Mouse (Mus musculus) Muller cell, postnatal 12 days (primary cell): ENCODE measurements around the gene Elmo1.
A peak's percentile ranks its signal among the peaks of the same experiment; 100 is the strongest.

Experiments
- DNase-seq: peaks from one replicate; pipeline ENCODE4 v3.0.0-alpha.2; 2015; ENCODE audit errors: inconsistent ontology term

The Elmo1 gene

DNA sequence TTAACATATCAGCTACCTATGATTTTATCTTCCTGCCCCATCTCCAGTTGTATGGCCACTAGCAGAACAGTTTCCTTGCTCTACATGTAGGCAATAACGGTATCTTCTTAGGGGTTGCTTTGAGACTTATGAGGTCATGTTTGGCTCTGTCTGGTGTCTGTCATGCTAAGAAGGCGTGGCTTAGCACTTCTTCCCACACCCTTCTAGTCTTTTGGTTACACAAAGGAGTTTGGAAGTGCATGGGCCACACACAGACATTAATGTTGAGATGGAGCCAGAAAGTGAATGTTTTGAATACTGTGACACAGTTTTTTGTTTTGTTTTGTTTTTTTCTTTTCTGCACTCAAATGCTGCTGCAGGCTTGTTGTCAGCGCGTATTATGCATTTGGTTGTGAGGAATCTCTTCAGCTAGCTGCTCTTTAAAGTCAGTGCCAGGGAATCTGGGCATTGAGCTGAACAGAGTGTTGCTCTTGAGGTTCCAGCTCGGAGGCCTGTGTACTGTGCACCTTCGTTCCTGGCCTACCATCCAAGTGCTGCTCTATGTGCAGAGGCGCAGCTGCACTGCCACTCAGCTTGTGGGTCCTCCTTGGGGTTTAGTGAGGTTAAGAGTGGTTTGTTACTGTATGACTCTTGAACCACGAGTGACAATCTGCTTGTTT is 31.1 kb downstream of the Elmo1 start:
- peak; percentile 62 for DNase-seq

DNA sequence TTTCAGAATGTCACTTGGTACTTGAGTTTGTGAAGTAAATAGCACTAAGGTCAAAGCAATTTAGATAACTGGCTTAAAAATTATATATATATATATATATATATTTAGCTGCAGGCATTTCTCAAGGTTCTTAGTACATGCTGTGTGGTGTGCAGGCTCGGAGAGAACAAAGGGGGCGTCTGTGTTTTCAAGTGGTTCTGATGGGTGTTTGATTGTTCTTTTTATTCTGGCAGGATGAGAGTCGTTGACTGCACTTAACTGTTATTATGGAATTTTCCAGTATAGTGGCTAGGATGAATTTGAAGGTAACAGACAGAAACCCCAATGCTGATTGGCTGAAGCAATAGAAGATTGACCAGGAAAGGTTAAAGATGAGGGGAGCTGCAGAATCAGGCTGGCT is 33.6 kb downstream of the Elmo1 start:
- DNase-seq = no peak

DNA sequence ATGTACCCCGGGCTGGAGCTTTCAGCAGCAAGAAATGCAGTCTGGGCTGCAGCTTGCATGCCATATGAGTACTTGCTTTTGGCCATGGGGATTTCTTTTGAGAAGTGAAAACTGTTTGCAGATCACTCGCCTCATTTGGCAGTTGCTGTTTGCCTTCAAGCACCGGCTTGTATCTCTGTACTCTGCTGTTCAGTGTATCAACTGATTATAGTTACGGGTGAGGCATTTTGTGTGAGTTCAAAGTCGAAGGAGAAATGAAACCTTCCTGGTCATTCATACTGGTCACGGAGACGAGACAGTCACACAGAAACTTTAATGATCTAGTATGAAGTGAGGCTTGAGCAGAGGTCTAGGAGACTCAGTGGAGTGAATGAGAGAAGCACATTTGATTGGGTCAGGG is 34.6 kb downstream of the Elmo1 start:
- DNase-seq = no peak

DNA sequence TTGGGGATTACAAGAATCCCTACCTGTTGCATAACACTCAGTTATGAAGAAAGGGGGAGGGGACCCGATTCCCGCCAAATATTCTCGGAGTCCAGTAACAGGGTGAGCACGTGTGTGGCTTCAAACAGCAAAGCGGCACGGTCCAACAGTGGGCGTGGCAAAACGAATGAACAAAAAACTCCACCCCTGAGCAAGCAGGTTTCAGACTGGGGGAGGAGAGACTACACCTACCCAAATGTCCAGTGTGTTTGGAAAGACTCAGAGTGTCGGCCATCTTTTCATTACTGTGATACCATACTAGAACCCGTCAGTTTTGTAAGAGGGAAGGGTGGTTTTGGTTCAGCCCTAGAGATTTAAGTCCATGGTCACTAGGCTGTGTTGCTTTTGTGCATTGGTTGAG is 35.4 kb downstream of the Elmo1 start:
- no peak for DNase-seq

DNA sequence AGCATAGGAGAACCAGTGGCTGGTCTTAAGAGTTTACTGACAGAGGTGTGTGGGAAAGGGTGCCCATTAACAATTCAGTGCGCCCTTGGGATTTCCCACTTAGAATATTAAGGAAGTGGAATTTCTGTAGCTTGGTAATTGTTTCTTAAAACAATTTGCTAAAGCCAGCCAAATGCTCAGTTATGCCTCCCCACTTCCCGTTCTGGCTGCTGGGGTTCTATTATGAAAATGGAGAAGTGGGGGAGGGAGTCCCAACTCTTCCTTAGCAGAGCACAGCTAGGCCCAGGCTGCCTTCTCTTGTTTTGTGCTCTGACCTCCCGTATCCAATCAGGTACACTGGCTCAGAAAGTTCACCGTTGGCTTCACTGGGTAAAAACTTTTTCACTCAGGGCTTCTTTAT is 37.2 kb downstream of the Elmo1 start:
- no peak for DNase-seq

DNA sequence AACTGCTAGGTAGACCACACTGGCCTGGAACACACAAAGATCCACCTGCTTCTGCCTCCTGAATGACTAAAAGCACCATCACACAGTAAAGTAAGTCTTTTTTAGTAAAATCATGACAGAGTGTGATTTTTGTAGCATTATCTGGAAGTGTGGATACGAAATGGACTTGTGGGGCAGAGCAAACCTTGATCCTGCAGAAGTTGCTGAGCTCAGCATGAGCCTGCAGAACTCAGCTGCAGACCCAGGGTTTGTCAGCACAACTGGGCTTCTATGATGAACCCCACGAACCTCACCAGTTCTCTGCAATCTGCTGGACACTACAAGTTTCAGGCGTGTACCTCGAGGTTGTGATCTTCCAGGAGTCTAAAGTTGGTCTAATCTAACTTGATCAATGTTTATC is 37.7 kb downstream of the Elmo1 start:
- DNase-seq = no peak

DNA sequence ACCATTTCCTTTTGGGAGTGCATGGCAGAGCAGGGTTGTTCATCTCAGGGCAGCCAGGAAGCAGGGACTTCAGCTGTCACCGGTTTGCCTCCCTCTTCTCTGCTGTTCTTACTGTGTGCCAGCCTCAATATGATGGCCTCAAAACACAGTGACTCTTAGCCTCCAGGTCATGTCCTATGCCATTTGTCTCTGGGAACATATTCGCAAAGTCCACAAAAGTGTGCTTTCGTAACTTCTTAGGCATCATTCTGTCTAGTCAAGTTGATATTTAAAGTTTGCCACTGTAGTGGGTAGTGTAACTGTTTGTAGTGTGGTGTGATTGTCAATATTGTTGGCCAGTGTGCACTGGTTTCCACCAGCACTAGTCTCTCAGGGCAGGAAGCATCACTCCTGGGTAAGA is 40.3 kb downstream of the Elmo1 start:
- DNase-seq = no peak

DNA sequence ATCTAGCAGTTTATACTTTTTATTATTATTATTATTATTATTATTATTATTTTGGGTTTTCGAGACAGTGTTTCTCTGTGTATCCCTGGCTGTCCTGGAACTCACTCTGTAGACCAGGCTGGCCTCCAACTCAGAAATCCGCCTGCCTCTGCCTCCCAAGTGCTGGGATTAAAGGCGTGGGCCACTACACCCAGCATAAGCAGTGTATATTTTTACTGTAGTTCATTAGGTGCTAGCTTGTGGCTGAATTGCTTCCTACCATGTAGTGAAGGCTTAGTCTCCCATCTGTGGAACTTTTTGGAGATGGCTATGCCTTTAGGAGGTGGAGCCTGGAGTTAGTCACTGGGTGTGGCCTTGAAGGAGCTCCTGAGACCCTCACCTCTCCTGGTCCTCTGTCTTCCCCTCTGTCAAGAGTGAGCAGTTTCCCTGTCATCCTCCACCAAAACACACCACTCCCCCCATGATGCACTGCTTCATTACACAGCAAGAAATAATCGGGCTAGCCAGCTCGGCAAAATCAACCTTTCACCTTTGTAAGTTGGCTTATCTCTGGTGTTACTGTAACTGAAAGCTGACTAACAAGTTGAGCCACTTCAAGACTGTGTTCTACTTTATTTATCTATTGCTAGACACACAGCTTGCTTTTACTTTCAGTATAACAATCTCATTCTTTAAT is 41.1 kb downstream of the Elmo1 start:
- DNase-seq = no peak

DNA sequence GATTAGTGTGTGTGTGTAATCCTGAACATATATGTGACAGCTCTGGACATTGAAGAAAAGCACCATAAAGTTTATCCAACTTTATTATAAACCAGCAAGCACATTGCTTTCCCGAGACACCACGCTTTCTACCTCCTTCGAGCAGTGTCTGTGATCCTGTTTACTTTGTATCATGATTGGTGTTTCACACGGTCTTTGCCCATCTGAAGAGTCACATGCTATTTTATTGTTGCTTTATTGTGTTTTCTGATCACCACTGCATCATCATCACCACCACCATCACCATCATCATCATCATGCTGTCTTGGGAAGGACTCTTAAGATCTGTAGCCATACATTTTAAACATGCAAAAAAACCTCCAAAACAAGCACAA is 41.6 kb downstream of the Elmo1 start:
- no peak for DNase-seq

DNA sequence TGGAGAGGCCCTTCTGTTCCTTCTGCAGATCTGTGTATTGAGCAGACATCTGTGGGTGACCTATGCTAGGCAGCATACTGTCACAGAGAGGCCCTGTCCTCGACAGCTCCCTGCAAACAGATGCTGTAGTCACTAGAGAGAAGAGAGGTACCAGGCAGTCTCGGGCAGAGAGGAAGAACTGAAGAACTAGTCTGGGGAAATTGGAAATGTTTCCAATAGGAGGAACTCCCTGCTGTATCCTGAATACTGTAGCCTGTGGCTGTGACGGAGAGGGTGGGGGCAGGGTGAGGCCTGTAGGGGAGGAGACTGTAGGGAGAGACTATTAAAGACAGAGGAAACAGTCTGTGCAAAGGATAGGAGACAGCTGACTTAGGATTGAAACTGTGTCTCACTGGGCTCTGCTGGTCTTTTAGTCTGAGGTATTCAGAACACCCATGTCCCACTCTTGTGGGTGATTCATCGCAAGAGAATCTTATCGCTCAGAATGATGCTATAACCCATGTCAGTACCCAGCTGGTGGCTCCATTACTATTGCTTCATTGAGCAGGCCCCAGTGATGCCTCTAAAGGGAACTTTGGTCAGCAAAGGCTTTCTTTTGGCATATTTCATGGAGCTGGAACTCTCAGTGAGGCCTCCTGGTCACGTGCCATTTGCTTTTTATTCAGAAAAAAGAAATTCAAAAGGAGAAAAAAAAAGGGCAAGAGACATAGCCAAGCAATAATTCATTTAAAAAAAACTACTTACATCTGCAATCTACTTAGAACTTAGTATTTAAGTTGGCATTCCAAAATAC is 43.4 kb downstream of the Elmo1 start:
- DNase-seq = peak; percentile 85

DNA sequence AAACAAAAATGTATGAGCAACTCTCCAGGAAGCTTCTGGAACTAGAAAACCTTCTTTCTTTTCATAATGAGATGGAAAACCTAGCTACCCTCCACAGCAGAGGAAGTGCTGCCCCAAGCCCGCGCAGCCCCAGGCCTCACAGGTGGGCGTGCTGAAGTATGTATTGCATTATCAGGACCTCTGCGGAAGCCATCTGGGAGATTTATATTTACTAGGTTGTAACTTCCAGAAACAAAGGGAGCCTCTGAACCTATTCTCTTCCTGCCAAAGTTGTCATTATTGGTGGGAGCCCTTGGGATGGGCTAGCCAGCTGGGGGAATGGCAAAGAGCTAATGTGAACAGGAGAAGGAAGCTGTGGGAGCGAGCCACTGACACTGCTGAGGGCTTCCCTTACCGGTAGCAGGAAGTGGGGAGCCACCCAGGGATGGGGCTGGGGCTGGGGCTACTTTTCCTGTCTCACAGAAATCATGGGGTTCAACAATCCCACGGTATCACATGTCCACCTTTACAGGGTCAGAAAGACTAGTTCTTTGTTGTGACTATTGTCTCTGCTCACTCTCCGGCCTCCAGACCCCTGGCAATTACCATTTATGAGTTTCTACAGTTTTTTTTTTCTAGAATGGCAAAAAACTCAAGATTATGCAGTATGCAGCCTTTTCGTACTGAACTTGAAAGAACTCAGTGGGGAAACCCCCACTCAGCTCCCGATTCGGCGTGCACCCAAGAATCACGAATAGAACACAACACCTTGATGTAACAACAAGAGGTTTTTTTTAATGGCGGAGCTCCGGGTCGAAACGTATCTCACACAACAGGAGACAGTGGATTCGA is 44.2 kb downstream of the Elmo1 start:
- DNase-seq = peak; percentile 55

DNA sequence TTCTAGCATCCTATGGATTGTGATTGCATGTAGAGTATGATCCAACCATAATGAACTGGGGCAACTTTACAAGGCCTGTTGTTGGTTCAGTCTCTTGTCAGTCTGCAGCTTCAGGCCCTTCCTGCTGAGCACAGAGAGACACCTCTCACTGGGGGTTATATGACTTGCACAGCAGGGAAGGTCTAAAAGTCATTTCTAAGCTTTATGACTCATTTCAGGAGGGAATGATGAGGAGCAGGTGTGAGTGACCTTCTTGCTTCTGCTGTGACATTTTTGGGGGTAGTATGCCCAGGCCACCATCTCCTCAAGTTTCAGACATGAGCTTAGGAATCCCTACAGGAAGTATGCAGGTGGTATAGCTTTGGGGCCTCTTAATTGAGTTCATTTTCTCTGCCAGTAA is 46.4 kb downstream of the Elmo1 start:
- DNase-seq = no peak

DNA sequence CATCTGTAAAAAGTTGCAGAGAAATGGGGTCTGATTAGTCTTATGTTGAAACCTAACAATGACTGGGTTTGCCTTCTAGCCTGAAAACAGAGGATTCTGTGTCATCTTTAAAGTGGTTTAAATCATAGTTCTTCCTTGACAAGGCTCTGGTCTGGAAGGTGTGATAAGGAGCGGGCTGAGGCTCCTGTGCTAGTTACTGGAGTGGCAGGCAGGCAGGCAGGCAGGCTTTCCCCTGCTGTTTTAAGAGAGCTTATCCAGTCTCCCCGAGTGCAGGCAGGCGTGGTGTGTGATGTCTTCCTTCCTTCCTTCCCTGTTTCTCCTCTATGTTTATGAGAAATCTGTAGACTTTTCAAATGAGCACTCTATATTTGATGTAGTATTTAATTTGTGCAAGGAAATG is 48.1 kb downstream of the Elmo1 start:
- no peak for DNase-seq

DNA sequence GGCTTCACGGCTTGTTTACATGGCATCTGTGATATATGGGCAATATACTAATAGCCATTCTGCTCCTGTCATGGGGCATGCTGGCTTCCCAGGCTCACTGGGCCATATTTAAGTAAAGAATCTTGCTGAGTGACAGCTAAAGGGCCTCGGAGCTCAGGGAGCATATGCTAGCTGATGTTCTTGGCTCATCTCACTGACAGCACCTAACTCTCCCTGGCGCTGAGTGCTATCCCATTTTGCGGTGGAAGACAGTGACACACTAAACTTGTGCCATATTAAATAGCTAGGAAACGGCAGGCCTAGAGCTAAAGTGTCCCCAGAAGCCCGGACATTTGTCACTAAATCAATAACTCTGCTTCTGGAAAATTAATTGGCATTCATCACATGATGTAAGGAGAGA is 48.7 kb downstream of the Elmo1 start:
- DNase-seq = no peak

DNA sequence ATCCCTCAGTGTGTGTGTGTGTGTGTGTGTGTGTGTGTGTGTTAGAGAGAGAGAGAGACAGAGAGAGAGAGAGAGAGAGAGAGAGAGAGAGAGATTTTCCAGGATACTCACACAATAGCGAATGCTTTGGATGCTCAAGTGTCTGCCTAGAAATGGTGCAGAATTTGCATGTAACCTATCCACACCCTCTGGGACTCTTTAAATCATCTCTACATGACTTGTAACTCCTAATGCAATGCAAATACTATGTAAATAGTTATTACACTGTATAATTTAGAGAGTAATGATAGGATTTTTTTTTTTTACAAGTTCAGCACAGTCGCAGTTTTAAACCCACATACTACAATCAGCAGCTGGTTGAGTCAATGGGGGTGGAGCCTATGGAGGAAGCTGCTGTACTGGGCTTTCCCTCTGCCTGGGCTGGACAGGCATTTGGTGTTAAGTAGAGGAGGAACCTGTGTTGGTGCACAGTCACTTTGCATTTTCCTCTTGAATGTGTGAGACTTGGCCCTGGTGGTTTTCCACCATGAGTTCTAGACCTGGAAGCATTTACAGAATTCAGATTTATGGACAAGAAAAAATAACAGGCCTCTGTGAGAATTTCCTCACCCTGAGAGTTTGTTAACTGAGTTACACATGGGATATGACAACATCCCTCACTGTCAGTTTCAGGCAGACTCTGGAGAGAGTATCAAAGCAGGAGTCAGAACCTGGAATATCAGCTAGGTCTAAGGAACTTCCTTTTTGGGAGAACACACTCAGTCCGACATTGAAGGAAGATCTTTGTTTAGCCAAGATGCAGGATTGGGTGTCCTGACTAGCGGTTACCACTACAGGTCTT is 49.6 kb downstream of the Elmo1 start:
- no peak for DNase-seq

DNA sequence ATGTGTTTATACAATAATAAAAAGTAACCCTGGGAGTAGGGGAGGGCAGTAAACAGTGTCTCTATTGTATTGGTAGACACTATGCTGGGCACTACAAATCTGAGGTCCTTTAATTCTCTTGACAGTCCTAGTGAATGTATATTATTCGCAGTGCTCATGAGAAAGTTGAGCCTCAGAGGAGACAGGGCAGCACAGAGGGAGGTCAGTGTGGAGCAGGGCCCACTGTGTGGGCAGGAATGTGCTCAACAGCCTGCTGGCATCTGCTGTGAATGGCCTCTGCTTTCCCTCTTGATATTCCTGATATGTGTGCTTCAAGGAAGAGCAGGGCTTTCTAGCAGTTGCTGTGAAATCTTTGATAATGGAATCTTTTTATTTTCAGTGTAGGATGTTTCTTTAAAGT is 52.2 kb downstream of the Elmo1 start:
- peak; percentile 63 for DNase-seq

DNA sequence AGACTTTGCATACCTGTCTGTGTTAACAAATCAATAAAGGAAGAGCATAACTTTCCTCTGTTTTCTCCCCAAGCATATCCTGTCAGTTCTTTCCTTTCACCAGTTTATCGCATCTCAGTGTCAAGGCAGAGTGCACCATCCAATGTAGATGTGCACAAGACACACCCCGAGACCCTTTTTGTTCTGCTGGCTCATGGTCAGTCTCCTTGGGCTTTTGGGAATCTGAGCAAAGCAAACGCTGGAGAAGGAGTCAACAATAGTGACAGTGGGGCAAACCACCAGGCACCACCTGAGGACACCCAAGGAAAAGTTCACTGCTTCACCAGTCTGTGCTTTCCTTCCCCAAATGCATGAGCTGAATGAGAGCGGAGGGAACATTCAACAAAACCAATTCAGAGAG is 56.5 kb downstream of the Elmo1 start:
- DNase-seq = no peak

DNA sequence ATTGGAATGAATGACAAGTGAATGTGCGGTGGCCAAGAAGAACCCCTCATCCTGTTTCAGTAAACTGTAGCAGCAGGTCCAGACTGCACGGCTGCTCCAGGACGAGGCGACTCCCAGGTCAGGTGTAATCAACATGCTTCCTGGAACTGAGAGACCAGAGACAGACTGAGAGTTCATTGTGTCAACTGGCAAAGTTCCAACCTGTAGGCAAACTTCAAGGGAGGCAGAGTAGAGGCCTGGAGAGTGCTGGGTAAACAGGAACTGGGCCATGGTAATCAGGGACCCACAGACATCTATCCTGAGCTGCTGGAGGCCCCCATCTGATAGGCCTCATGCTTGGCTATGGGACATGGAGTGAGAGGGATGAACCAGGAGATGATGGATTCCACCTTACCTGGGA is 57.3 kb downstream of the Elmo1 start:
- DNase-seq = no peak

DNA sequence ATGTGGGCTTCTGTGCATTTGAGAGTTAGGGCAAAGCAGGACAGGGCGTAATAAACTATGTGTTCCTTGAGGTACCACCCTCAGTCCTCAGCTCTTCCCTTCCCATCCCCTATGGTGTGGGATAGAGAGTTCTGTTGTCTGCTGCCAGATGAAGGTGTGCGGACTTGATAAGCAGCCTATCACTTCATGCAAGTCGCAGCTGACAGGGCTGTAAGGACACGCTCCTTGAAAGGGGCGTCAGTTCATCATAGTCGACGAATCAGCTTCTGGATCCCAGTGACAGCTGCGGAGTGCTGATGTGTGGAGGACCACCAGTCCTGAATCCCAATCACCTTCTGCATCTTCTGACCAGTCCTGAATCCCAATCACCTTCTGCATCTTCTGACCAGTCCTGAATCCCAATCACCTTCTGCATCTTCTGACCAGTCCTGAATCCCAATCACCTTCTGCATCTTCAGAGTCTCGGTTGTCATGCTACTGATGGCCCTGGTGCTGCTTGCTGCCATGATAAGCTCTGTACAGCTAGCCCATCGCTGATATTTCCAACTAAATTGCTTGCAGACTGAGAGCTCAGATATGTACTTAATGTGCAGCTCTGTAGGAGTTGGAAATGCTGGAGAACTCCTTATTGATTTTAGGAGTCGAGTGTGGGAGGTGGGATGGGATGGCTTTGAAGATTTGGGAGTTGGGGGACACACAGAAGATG is 59.9 kb downstream of the Elmo1 start:
- DNase-seq = no peak

DNA sequence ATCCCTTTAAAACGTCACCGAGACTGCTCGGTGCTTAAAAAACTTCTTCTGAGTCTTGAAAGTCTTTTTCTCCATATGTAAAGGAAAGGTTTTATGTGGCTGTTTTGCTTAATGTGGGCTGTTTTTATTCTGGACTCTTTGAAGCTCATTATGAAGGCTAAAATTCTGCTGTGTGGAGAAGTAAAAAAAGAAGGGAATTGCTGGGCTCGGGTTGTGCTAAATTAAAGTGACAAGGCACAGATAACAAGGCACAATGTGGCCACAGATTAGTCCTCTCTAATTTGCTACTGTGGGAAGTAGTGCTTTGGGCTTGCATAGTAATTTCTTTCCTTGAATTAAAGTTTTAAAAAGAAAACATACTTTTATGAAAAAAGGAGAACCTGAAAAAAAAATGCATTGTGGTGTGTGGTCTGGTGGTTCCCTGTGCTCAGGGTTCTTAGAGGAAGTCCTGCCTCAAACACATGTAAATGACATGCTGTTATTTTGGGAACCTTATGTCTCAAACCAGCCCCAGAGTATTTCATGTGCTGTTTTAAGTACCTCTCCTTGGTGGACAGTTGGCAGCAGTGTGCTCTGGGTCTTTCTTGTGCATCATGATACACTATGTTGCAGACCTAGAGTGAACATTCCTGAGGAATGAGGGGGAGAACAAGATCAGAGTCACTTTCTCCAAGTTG is 61.0 kb downstream of the Elmo1 start:
- DNase-seq = no peak
